Mouse (Mus musculus): Measurements from ENCODE around the gene Atp8a2. TPM values are rescaled to one million over a fixed set of nuclear protein-coding genes. Genes with fewer than 3 reads are reported as not detected.

Gene Atp8a2
- polyA plus RNA-seq, 1 experiment from 2014 or later: 2.5 TPM

- DNase-seq (ENCODE audit: low spot score): no peak
- Histone ChIP-seq H3K4me1 (peaks cover 15% of the 10 kb centered on the region), H3K4me3 (no peak overlapping the region), H3K36me3 (no peaks in the 10 kb centered on the region), H3K27ac (replicated peaks) (no peak overlapping the region), H3K27me3 (ENCODE audit: low read depth, poor library complexity, severe bottlenecking) (peaks cover 68% of the 10 kb centered on the region), H3K9me3 (replicated peaks) (no peaks in the 10 kb centered on the region)
- 49% methylated on average over 2 of the region's 2 CpGs for WGBS
Measured at GRCm38 (mm10) chr14:60178571-60178955, 18.4 kb downstream of the Atp8a2 start.

- DNase-seq (ENCODE audit: low spot score): peak; percentile 53
- no peaks in the 10 kb centered on the region for H3K9me3 ChIP-seq (replicated peaks)
- WGBS: 21% methylated on average over 36 of the region's 37 CpGs
- peaks cover 17% of the 10 kb centered on the region for H3K4me1 ChIP-seq
- no peaks in the 10 kb centered on the region for H3K36me3 ChIP-seq
- peak overlapping the region; percentile 86 for H3K4me3 ChIP-seq
- peaks cover 72% of the 10 kb centered on the region for H3K27me3 ChIP-seq (ENCODE audit: low read depth, poor library complexity, severe bottlenecking)
- peak overlapping the region; percentile 85 for H3K27ac ChIP-seq (replicated peaks)
Measured at GRCm38 (mm10) chr14:60177614-60178570, 19.1 kb downstream of the Atp8a2 start.

- Histone ChIP-seq H3K27me3 (ENCODE audit: low read depth, poor library complexity, severe bottlenecking) (peaks cover 72% of the 10 kb centered on the region), H3K27ac (replicated peaks) (peak overlapping the region; percentile 85)
- under 1% methylated on average over 77 of the region's 84 CpGs for WGBS
Measured at GRCm38 (mm10) chr14:60176891-60177613, 19.9 kb downstream of the Atp8a2 start.

GRCm38 (mm10) chr14:60176469-60176890 is 20.5 kb downstream of the Atp8a2 start:
- Histone ChIP-seq H3K4me1 (peaks cover 21% of the 10 kb centered on the region), H3K9me3 (replicated peaks) (no peaks in the 10 kb centered on the region), H3K36me3 (no peaks in the 10 kb centered on the region), H3K4me3 (peak overlapping the region; percentile 86), H3K27ac (replicated peaks) (peak overlapping the region; percentile 85), H3K27me3 (ENCODE audit: low read depth, poor library complexity, severe bottlenecking) (peaks cover 72% of the 10 kb centered on the region)
- DNase-seq (ENCODE audit: low spot score): no peak
- WGBS: 26% methylated on average over 9 of the region's 9 CpGs

More at GRCm38 (mm10) chr14:60176891-60177613, 19.9 kb downstream of the Atp8a2 start:
- Histone ChIP-seq H3K9me3 (replicated peaks) (no peaks in the 10 kb centered on the region), H3K4me3 (peak overlapping the region; percentile 86), H3K36me3 (no peaks in the 10 kb centered on the region), H3K4me1 (peaks cover 21% of the 10 kb centered on the region)
- DNase-seq (ENCODE audit: low spot score): peak; percentile 57

GRCm38 (mm10) chr14:60172286-60173055 is 24.5 kb downstream of the Atp8a2 start:
- Histone ChIP-seq H3K36me3 (no peaks in the 10 kb centered on the region), H3K4me1 (peaks cover 16% of the 10 kb centered on the region), H3K9me3 (replicated peaks) (no peaks in the 10 kb centered on the region), H3K27ac (replicated peaks) (no peak overlapping the region), H3K27me3 (ENCODE audit: low read depth, poor library complexity, severe bottlenecking) (peaks cover 43% of the 10 kb centered on the region), H3K4me3 (no peak overlapping the region)
- WGBS: 79% methylated on average over 12 of the region's 12 CpGs
- no peak for DNase-seq (ENCODE audit: low spot score)

- Histone ChIP-seq H3K9me3 (replicated peaks) (no peaks in the 10 kb centered on the region), H3K36me3 (no peaks in the 10 kb centered on the region), H3K27me3 (ENCODE audit: low read depth, poor library complexity, severe bottlenecking) (peaks cover 29% of the 10 kb centered on the region), H3K4me3 (no peak overlapping the region), H3K27ac (replicated peaks) (no peak overlapping the region), H3K4me1 (peaks cover 6% of the 10 kb centered on the region; the same call in 1 of the 2 replicates)
- 93% methylated on average over 16 of the region's 16 CpGs for WGBS
- no peak for DNase-seq (ENCODE audit: low spot score)
Measured at GRCm38 (mm10) chr14:60170845-60171610, 26.0 kb downstream of the Atp8a2 start.

- no peak for DNase-seq (ENCODE audit: low spot score)
- Histone ChIP-seq H3K4me3 (no peak overlapping the region), H3K27ac (replicated peaks) (no peak overlapping the region), H3K9me3 (replicated peaks) (no peaks in the 10 kb centered on the region), H3K4me1 (no peaks in the 10 kb centered on the region), H3K36me3 (no peaks in the 10 kb centered on the region), H3K27me3 (ENCODE audit: low read depth, poor library complexity, severe bottlenecking) (no peaks in the 10 kb centered on the region)
- 84% methylated on average over 3 of the region's 3 CpGs for WGBS
Measured at GRCm38 (mm10) chr14:60163367-60163766, 33.6 kb downstream of the Atp8a2 start.

GRCm38 (mm10) chr14:60152373-60152772 is 44.6 kb downstream of the Atp8a2 start:
- H3K27ac ChIP-seq (replicated peaks): no peak overlapping the region
- no peak for DNase-seq (ENCODE audit: low spot score)
- no peaks in the 10 kb centered on the region for H3K27me3 ChIP-seq (ENCODE audit: low read depth, poor library complexity, severe bottlenecking)
- WGBS: 85% methylated on average over 11 of the region's 11 CpGs
- H3K4me3 ChIP-seq: no peak overlapping the region
- H3K4me1 ChIP-seq: 0 out of 2 replicates have a peak, but pooled peaks cover 4% of the 10 kb centered on the region
- no peaks in the 10 kb centered on the region for H3K36me3 ChIP-seq
- no peaks in the 10 kb centered on the region for H3K9me3 ChIP-seq (replicated peaks)

- 60% methylated on average over 3 of the region's 3 CpGs for WGBS
- Histone ChIP-seq H3K27ac (replicated peaks) (no peak overlapping the region), H3K36me3 (no peaks in the 10 kb centered on the region), H3K27me3 (ENCODE audit: low read depth, poor library complexity, severe bottlenecking) (no peaks in the 10 kb centered on the region), H3K4me1 (0 out of 2 replicates have a peak, but pooled peaks cover 4% of the 10 kb centered on the region), H3K4me3 (no peak overlapping the region), H3K9me3 (replicated peaks) (no peaks in the 10 kb centered on the region)
- DNase-seq (ENCODE audit: low spot score): no peak
Measured at GRCm38 (mm10) chr14:60148893-60149292, 48.1 kb downstream of the Atp8a2 start.

- no peaks in the 10 kb centered on the region for H3K27me3 ChIP-seq (ENCODE audit: low read depth, poor library complexity, severe bottlenecking)
- no peak overlapping the region for H3K27ac ChIP-seq (replicated peaks)
- no peaks in the 10 kb centered on the region for H3K36me3 ChIP-seq
- WGBS: 86% methylated on average over 10 of the region's 10 CpGs
- no peak overlapping the region for H3K4me3 ChIP-seq
- no peak for DNase-seq (ENCODE audit: low spot score)
- 0 out of 2 replicates have a peak, but pooled peaks cover 8% of the 10 kb centered on the region for H3K4me1 ChIP-seq
- H3K9me3 ChIP-seq (replicated peaks): no peaks in the 10 kb centered on the region
Measured at GRCm38 (mm10) chr14:60143234-60143633, 53.7 kb downstream of the Atp8a2 start.

- 0 out of 2 replicates have a peak, but pooled peaks cover 7% of the 10 kb centered on the region for H3K4me1 ChIP-seq
- no peak overlapping the region for H3K4me3 ChIP-seq
- no peaks in the 10 kb centered on the region for H3K9me3 ChIP-seq (replicated peaks)
- WGBS: 94% methylated on average over 4 of the region's 4 CpGs
- H3K36me3 ChIP-seq: no peaks in the 10 kb centered on the region
- no peak overlapping the region for H3K27ac ChIP-seq (replicated peaks)
- no peaks in the 10 kb centered on the region for H3K27me3 ChIP-seq (ENCODE audit: low read depth, poor library complexity, severe bottlenecking)
- no peak for DNase-seq (ENCODE audit: low spot score)
Measured at GRCm38 (mm10) chr14:60138339-60138738, 58.6 kb downstream of the Atp8a2 start.
